Mouse (Mus musculus) neutrophil, adult 65 days (primary cell): ENCODE results near the gene Nudt5. TPM values are rescaled to one million over a fixed set of nuclear protein-coding genes. Genes with fewer than 3 reads are reported as not detected.

Source experiments
- total RNA-seq: library from RNA; stranded (reverse); gene quantifications from 2 replicates; pipeline ENCODE4 v1.2.4, GENCODE M21; 2023

Gene Nudt5
- 8.3 and 10.8 TPM in 2 replicates for total RNA-seq

DNA sequence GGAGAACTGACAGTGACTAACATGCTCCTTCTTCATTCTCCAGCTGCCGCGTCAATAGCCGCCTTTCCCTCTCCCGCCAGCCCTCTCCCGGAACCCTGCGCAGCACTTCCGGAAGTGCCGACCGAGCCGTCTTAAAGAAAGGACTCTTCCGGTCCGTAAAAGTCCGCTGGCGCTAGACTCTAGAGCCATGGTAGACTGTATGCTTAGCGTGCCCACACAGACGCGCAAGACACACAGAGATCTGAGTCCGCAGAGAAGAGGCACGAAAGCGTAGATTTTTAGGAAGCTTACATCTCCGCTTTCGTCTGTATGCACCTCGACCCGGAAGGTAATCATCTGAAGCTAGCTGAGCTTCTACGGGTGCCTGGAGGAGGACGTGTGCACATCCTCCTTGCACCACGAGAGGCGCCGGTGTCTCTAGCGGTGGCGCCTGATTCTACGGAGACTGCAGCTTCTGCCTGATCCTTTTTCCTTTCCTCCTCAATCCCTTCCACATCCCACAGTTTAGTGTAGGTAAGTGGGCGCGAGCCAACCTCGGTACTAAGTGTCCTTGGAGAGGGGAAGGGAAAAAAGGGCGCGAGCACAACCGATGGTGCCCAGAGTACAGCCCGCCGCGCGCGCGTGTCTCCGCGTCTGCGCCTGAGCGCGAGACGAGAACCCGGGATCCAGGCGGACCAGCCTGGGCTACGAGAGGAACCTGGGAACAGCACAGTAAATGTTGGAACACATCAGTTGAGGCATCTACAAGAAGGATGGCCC is at the start of gene Nudt5, which contains the start of gene Cdc123:
Nudt5 (plus strand) TSS at position 147 of the 759 bp plus-strand sequence.
Cdc123 (minus strand) TSS at position 292 of the 759 bp plus-strand sequence.

GRCm38 (mm10) chr2:5862834-5863233 is 18.0 kb downstream of the Nudt5 start, which contains the start of gene Gm13199:
TSS of gene Gm13199 (minus strand) at chr2:5862934.

GRCm38 (mm10) chr2:5894843-5895570 is 50.2 kb downstream of the Nudt5 start, which contains the start of gene Sec61a2:
TSS of gene Sec61a2 (minus strand) at chr2:5895432.

Other genes starting within 250 kb of the Nudt5 start
- gene Camk1d, start 130.5 kb upstream of the Nudt5 start, total RNA-seq: 64.1 and 113 TPM in 2 replicates
- gene Cdc123, start 145 bp downstream of the Nudt5 start, total RNA-seq: 51.6 and 67.8 TPM in 2 replicates
- 0.95 TPM in 1 of 2 replicates, not detected in the other for gene Gm13199, start 17.9 kb downstream of the Nudt5 start, total RNA-seq
- gene Sec61a2, start 50.4 kb downstream of the Nudt5 start, total RNA-seq: 12.6 and 13.1 TPM in 2 replicates
- gene Dhtkd1, start 97.8 kb downstream of the Nudt5 start, total RNA-seq: 0.09 and 0.25 TPM in 2 replicates
- 44.7 and 54.4 TPM in 2 replicates for gene Upf2, start 106.5 kb downstream of the Nudt5 start, total RNA-seq